Mouse (Mus musculus) retina, postnatal 7 days (tissue): ENCODE measurements around the gene Usp49.
"Not testable (repeated sequence)": the region's sequence is repeated elsewhere in the genome, so short reads cannot be mapped to it uniquely, and the experiment has no call there.

Experiments
- DNase-seq: peaks from one replicate; pipeline ENCODE4 v3.0.0-alpha.2; 2012; ENCODE audit warnings: low read depth, low spot score

Gene Usp49

DNA sequence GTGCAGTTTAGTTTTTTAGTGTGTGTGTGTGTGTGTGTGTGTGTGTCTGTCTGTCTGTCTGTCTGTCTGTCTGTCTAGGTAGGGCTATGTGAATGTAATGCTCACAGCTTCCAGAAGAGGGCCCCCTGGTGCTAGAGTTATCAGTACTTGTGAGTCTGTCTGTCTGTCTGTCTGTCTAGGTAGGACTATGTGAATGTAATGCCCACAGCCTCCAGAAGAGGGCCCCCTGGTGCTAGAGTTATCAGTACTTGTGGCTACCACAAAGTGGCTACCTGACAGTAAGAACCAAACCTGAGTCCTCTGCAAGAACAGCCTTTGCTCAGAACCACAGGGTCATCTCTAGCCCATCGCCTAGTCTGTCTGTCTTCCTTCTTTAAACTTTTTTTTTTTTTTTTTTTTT lies 16.2 kb downstream of the Usp49 start:
- peak; percentile 40 for DNase-seq

DNA sequence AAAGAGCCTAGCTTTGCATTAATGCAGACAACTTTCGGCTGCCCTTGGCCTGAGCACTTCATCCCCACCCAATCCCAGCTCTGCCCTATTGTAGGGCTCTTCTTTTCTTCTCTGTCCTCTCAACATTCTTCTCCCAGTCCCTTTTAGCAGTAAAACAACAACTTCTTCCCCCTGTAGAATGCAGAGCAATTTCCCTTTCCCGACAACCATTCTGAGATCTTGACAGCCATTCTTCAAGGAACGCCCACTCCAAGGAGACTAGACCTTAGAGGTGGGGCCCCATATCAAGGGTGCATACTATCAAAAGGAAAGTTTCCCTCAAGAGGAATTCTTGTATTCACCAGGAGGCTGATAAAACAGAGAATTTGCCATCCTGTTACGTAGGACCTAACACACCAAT lies 18.5 kb downstream of the Usp49 start:
- no peak for DNase-seq

DNA sequence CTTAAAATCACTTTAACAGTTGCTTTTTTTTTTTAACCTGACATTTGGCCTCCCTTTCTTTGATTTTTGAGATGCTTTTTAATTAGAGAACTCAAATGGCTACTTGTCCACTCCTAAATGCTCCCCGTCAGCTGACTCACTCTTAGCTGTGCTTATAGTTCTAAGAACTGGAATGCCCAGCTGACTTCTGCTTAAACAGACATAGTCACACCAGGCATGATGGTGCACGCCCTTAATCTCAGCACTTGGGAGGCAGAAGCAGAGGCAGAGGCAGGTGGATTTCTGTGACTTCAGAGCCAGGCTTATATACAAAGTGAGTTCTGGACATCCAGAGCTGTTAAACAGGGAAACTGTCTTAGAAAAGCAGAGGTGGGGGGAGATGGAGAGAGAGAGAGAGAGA lies 21.5 kb downstream of the Usp49 start:
- DNase-seq = no peak

DNA sequence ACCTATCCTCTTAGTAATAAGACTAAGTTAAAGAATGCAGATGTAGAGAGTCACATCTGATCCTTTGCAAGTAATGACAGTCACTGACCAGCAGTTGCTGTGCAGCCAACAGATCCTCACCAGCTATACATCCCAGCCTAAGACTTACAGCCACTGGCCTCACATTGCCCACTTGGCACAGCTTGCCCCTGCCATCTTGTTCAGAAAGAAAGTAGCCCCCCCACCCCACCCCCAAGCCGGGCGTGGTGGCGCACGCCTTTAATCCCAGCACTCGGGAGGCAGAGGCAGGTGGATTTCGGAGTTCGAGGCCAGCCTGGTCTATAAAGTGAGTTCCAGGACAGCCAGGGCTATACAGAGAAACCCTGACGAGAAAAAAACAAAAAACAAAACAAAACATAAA lies 23.9 kb downstream of the Usp49 start:
- DNase-seq = not testable (repeated sequence)

DNA sequence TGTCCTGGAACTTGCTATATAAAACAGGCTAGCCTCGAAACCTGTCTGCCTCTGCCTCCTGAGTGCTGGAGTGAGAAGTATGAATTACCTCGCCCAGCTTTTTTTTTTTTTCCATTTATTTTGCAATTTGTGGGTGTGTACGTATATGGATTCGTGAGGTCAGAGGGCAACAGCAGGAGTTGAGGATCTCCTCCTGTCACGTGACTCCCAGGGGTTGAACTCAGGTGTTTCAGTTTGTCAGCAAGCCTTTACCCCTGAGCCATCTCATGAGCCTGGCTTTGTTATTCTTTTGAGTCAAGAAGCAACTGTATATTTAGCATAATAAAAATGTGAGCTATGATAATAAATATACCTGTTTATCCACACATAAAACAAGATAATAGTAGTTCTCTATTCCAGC lies 25.2 kb downstream of the Usp49 start:
- no peak for DNase-seq

DNA sequence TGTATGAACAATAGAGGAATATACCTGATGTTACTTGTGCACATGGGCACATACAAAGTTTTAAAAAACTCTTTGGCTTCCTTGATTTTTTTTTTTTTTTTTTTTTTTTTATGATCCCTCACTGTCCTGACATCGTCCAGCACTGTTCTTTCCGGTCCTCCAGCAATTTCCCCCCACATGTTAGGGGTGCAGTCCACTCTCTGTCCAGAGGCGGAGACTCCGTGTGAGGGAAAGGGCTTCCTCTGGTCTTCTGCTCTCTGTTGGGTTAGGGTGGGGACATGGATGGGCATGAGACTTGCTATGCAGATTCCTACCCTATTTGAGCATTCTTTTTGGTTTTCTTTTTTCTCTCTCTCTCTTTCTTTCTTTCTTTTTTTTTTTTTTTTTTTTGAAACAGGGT lies 27.4 kb downstream of the Usp49 start:
- DNase-seq = no peak

DNA sequence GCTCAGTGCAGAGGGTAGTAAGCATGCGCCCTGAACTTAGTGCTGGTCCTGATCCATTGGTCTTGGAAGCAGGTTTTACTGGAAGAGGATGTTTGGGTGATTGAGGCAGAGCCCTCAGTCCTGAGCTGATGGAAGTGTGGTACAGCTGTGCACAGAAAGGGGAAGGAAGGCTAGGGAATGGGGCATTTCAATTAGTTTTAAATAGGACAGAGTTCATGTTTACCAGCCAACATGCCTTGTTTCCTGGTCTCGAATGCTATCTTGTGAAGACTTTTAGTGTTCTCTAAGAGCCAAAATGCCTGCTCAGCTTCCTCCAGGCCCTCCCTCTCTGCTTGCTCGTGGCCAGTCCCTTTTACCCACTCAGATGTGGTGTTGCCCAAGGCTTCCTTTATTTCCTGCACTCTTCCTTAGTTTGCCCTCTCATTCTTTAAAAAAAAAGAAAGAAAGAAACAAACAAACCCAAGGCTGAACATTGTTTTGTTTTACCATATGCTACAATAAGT lies 28.3 kb downstream of the Usp49 start:
- DNase-seq = no peak

DNA sequence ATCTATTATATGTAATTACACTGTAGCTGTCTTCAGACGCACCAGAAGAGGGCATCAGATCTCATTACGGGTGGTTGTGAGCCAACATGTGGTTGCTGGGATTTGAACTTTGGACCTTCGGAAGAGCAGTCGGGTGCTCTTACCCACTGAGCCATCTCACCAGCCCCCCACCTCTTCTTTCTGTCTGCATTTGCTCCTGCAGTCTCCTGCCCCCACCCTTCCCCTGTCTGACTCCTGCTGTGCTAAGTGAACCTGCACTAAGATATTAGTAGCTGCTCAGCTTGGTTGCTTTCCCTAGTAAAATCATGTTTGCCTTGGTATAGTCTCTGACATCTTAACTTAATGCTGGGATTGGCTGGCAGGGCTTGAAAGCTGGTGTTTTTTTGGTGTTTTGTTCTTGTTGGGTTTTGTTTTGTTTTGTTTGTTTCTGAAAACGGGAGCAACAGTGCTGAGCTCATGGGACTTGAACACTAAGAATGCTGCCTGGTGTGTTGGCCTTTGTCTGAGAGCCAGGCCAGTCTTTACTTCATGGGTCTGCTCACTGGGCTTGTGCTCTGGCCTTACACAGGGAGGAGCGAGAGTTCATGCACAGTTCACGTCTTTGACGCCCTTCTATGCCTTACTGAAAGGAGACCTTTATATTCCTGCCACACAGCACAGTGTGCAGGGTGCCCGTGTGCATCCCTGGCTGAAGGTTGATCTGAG lies 32.7 kb downstream of the Usp49 start:
- no peak for DNase-seq

DNA sequence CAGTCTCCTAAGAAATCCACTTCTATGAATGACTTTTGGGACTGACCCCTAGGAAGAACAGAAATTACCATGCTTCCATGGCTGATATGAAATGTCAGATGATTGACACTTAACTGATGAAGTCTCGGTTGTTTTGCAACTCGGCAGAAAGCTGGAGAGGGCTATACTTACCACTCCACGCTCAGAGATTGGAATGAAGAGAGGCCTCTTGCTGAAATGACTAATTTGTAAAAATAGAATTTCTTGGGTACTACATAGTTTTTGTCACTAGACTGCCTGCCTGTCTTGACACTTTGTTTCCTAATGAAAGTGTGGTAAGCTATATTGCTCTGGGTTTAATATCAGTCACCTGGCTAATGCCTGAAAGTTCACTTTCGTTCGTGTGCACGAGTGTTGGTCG lies 34.0 kb downstream of the Usp49 start:
- no peak for DNase-seq

DNA sequence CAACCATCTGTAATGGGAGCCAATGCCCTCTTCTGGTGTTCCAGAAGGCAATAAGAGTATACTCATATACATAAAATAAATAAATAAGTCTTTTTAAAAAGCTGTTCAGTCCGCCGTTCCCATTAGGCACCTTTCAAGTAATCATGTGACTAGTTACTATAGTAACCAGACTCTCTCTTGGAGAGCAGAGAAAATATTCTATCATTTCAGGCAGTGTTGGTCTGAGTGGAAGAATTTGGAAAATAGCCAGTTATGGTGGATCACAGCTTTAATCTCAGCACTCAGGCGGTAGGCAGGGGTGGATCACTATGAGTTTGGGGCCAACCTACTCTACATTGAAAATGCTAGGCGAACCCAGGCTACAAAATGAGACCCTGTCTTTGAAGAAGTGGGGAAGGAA lies 38.7 kb downstream of the Usp49 start:
- DNase-seq = no peak

DNA sequence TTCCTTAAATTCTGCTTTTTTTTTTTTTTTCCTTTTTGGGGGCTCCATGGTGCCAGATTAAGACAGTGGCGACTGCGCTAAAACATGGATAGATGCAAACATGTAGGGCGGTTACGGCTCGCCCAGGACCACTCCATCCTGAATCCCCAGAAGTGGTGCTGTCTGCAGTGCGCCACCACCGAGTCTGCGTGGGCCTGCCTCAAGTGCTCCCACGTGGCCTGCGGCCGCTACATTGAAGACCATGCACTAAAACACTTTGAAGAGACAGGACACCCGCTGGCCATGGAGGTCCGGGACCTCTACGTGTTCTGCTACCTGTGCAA lies 41.5 kb downstream of the Usp49 start:
- no peak for DNase-seq

DNA sequence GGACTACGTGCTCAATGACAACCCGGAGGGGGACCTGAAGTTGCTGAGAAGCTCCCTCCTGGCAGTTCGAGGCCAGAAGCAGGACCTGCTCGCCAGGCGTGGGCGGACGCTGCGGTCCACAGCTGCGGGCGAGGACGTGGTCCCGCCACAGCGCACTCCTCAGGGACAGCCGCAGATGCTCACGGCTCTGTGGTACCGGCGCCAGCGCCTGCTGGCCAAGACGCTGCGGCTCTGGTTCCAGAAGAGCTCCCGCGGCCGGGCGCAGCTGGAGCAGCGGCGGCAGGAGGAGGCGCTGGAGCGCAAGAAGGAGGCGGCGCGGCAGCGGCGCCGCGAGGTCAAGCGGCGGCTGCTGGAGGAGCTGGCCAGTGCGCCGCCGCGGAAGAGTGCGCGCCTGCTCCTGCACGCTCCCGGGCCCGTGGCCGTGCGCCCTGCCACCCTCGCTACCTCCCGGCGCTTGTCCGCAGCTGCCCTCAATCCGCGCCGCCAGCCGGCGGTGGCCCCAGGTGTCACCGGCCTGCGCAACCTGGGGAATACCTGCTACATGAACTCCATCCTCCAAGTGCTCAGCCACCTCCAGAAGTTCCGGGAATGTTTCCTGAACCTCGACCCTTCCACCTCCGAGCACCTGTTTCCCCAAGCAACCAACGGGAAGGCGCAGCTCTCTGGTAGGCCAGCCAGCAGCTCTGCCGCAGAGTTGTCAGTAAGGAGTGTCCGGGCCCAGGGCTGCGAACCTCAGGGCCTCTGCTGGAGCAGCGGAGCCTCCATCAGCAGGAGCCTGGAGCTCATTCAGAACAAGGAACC lies 42.0 kb downstream of the Usp49 start:
- DNase-seq = no peak

DNA sequence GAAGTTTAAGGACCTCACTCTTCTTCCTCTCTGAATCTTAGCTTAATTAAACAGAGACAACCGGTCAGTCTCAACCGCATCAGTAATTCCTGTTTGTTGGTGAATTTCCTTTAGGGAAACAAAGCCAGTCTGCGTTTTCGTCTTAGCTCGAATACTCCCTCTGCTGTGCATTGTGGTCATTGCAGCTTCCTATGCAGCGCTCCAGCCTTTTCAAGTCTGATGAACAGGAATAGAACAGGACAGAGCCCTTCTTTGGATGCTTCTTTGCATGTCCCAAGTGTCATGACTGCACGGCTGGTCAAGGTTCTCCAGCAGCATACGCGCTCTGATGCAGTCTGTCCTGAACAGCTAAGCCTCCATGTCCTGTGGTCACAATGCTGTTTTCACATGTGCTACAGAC lies 46.1 kb downstream of the Usp49 start:
- DNase-seq = no peak

DNA sequence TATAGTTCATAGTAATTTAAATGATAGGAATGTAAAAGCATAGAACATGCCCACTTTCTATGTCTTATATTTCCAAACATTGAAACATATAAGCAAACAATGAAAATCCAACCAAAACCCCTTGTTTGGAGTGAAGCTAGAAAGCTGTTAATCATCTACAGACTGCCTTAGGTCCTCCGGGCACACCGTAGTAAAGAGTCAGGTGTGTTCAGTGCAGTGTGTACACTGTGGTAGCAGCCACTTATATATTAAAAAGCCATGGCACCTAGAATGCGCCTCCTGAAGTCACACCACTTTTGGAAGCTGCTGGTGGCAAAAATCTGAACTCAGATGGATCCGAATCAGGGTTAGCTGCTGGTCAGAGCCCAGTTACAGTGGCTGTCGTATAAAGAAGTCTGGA lies 47.7 kb downstream of the Usp49 start:
- no peak for DNase-seq

DNA sequence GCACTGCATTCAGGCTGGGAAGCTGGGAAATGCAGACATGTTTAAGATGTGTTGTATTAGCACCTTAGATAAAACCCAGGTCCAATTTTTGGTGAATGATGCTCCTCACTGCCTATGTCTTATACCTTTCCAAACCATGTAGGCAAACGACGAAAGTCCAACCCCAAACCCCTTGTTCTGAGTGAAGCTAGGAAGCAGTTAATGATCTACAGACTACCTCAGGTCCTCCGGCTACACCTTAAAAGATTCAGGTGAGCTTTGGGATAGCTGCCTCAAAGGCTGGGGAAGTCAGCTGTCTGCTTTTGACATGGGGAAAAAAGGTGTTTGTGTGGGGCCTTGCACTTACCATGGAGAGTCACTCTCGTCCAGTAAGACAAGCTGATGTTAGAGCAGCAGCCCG lies 48.2 kb downstream of the Usp49 start:
- DNase-seq = no peak

DNA sequence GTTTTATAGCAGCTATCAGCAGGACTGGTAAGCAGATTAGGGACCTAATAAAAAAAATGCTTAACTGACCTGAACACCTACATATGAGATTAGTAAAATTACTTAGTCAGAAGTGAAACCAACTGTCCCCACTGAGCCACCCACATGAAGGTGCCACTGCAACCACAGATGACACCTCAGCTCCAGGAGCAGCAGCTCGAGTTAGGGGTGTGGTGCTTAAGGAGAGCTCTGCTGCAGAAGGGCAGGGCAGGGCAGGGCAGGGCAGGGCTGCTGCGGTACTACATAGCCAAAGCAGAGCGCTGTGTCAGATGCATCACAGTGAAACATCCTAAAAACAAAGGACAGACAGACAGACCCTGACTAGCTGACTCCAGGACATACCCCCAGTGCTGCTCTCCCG lies 52.3 kb downstream of the Usp49 start:
- DNase-seq = no peak

DNA sequence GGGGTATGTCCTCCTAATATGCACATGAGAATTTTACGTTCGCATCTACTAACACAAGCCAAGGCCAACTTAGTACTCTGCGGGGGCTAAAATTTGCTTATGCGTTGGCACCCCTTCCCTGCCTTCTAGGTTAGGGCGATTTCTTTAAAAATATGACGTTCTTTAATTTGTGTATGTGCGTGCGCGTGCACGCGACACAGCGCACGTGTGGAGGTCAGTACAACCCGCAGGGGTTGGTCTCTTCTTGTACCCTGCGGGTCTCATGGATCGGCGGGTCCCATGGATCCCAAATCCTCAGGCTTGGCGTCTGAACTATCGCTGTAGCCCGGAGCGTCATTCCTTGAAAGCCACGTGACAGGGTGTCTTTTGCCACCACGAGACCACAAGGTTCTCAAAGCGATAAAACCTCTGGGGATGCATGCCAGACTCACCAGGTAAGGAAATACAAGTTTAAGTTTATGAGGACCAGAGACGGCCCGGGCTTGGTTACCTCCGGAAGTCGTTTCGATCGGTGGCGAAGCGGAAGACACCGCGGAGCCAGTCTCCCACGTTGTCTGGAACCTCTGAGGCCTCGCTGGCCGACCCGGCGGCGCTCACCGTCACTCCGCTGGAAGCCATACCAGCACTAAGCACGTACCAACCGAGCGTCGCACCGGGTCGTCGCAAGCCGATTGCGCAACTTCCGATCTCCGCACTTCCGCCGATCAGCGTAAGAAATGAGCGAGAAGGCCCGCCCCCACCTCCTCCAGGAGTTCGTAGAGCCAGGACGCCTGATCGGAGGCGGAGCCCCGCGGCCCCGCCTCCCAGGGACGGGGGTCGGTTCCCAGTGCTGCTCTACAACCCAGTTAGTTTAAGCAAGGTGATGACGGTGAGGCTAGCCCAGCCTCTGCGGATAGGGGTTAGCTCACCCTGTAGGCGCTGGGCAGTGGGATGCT lies 57.2 kb downstream of the Usp49 start:
- peak; percentile 94 for DNase-seq

DNA sequence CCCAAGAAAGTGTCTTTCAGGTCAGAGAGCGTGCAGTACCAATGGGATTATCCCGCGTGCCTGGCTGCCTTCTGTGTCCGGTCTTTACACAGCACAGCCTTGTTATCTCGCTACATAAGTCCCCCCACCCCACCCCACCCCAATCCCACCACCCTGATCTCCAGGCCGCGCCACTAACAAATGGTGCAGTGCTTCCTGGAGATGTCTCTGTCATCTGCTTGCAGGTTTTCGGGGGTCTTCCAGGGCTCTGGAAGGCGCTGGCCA lies 57.8 kb downstream of the Usp49 start, which contains the start of gene Tomm6:
Gene Tomm6, minus strand, starts transcription at position 43 of the 264 bp plus-strand sequence.
- no peak for DNase-seq

DNA sequence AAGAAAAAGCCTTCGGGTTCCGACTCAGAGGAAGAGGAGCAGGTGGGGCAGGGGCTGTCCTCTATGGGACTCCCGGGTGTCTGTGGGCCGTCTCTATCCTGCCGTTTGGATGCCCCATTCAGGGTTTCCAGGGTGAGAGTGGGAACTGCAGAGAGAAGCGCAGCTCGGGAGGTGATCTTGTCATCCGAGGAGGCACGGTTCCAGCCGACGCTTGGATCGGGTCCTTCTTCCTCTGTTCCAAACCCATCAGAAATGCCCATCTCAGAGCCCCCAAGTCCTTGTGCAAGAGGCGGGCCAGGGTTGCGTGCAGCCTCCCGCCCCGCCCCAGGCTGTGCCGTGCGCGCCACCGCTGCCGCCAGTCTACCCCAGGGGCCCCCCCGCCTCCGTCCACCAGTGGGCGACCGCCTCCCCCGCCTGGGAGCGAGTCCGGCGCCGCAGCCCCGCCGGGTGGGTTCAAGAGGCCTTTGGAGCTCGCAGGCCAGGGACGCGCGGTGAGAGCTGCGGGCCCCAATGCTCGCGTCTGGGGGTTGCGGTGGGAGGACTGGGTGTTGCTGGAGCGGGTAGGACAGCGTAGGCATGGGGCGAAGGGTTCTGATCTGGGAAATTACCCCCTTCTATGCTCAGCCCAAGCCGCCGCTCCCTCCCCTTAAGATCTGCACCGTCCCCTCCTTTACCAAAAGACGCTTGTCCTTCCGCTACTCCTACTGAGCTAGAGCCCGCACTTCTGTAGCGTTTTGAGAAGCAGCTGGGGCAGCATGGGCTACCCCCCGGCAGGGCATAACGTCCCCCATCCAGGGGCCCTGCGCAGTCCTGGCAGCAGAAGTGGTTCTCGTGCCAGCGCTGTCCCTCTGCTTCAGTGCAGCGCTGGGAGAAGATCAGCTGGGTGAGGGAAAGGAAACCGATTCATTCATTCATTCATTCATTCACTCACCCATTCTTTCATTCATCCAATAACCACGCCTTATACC lies 58.4 kb downstream of the Usp49 start, which contains the start of gene Frs3:
Gene Frs3, plus strand, starts transcription at position 423 of the 968 bp plus-strand sequence.
- no peak for DNase-seq

DNA sequence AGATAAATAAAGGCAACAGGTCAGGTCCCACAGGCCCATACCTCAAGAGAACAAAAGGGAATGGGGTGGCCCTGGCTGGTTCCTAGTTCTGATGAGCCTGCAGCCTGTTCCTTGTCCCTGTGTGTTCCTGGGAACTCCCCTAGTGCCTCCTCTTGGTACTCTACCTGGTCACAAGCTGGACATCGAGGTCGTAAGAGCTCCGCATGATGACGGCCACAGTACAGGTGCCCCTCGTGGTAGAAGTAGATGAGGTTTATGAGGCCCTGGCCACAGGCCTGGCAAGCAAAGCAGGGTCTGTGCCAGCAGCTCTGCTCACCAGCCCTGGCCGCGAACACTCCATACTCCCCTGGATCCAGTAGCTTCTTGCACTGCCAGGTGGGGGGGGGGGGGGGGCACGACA lies 59.4 kb downstream of the Usp49 start:
- DNase-seq = no peak

DNA sequence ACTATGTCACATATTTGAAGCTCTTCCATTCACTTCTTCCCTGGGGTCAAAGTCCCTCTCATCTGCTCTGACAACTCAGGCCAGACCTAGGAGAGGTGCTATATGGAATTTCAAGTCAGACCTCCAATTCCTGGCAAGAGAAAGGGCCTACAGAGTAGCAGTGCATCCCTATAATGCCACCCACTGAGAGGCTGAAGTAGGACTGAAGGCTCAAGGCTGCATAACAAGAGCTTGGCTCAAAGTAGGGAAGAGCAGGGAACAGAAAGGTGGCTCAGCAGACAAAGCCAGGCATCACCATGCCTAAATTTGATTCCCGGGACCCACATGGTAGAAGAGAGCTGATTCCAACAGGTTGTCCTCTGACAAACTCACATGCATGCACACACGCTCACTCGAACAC lies 61.2 kb downstream of the Usp49 start:
- no peak for DNase-seq
